Mouse (Mus musculus): ENCODE measurements at regions not wholly inside any gene's neighbourhood (a gene's known extent, or its start where the extent isn't known, plus 50 kb on each side); places are given as distances from the start of the nearest gene placed in this dataset.

- H3K4me3 ChIP-seq (ENCODE audit: low read depth, low read length) = no peak overlapping the region
- no peaks in the 10 kb centered on the region for H3K9me3 ChIP-seq (ENCODE audit: low read length)
- no peak overlapping the region for H3K9ac ChIP-seq
- TF ChIP-seq CTCF (IDR thresholded peaks at IDR 0.05; ENCODE audit: low read depth) = no peak
- DNase-seq (no peak), ATAC-seq (no peak)
- H3K27me3 ChIP-seq (ENCODE audit: insufficient read depth, low read length) = no peaks in the 10 kb centered on the region
- H3K4me2 ChIP-seq (ENCODE audit: low read depth) = no peak overlapping the region
- H3K27ac ChIP-seq (ENCODE audit: low read depth, low read length) = no peak overlapping the region
- 19% methylated on average over 9 of the region's 9 CpGs for WGBS
- H3K4me1 ChIP-seq (ENCODE audit: insufficient read depth) = 0 out of 2 replicates have a peak, but pooled peaks cover 3% of the 10 kb centered on the region
- no peaks in the 10 kb centered on the region for H3K36me3 ChIP-seq (ENCODE audit: insufficient read depth)
Measured at GRCm38 (mm10) chr1:75905699-75906470, 359.8 kb downstream of the Slc4a3 start.

- ATAC-seq = no peak
- Histone ChIP-seq H3K27ac (ENCODE audit: low read depth, low read length) (no peak overlapping the region), H3K9me3 (ENCODE audit: low read length) (no peaks in the 10 kb centered on the region), H3K4me3 (ENCODE audit: low read depth, low read length) (no peak overlapping the region), H3K27me3 (ENCODE audit: insufficient read depth, low read length) (no peaks in the 10 kb centered on the region), H3K9ac (no peak overlapping the region), H3K4me1 (ENCODE audit: insufficient read depth) (no peaks in the 10 kb centered on the region), H3K4me2 (ENCODE audit: low read depth) (no peak overlapping the region), H3K36me3 (ENCODE audit: insufficient read depth) (no peaks in the 10 kb centered on the region)
- no peak for TF ChIP-seq CTCF (IDR thresholded peaks at IDR 0.05; ENCODE audit: low read depth)
- 93% methylated on average over 2 of the region's 2 CpGs for WGBS
- DNase-seq = no peak
Measured at GRCm38 (mm10) chr1:75915311-75915710, 369.2 kb downstream of the Slc4a3 start.

DNA sequence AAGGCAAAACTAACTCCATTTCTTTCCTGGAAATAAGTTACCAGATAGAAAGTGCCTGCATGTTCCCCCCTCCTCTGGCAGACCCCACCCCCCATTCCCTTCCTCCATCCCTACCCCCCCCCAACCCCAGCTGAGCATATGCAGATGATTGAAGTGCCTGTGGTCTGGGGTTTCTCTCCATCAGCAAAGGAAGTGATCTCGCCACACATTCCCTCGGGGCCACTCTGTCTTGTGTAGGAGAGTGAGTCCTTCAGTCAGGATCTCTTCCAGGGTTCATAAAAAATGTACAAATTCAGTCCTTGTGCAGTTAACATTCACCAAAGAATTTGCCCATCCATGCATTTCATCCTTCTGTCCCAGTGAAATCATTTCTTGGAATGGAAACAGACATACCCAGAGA is 370.1 kb downstream of the Slc4a3 start:
- Histone ChIP-seq H3K4me3 (ENCODE audit: low read depth, low read length) (no peak overlapping the region), H3K36me3 (ENCODE audit: insufficient read depth) (no peaks in the 10 kb centered on the region), H3K9me3 (ENCODE audit: low read length) (no peaks in the 10 kb centered on the region), H3K9ac (no peak overlapping the region), H3K27ac (ENCODE audit: low read depth, low read length) (no peak overlapping the region), H3K4me1 (ENCODE audit: insufficient read depth) (no peaks in the 10 kb centered on the region), H3K4me2 (ENCODE audit: low read depth) (no peak overlapping the region), H3K27me3 (ENCODE audit: insufficient read depth, low read length) (no peaks in the 10 kb centered on the region)
- TF ChIP-seq CTCF (IDR thresholded peaks at IDR 0.05; ENCODE audit: low read depth) = no peak
- DNase-seq = no peak
- ATAC-seq = no peak
- WGBS = 64% methylated on average over 2 of the region's 2 CpGs

GRCm38 (mm10) chr1:75919134-75919533 is 373.1 kb downstream of the Slc4a3 start:
- H3K4me2 ChIP-seq (ENCODE audit: low read depth) = no peak overlapping the region
- no peak overlapping the region for H3K9ac ChIP-seq
- H3K27me3 ChIP-seq (ENCODE audit: insufficient read depth, low read length) = no peaks in the 10 kb centered on the region
- ATAC-seq (no peak), DNase-seq (no peak)
- H3K27ac ChIP-seq (ENCODE audit: low read depth, low read length) = no peak overlapping the region
- WGBS = 82% methylated on average over 2 of the region's 2 CpGs
- no peaks in the 10 kb centered on the region for H3K36me3 ChIP-seq (ENCODE audit: insufficient read depth)
- no peaks in the 10 kb centered on the region for H3K9me3 ChIP-seq (ENCODE audit: low read length)
- H3K4me3 ChIP-seq (ENCODE audit: low read depth, low read length) = no peak overlapping the region
- no peaks in the 10 kb centered on the region for H3K4me1 ChIP-seq (ENCODE audit: insufficient read depth)
- TF ChIP-seq CTCF (IDR thresholded peaks at IDR 0.05; ENCODE audit: low read depth) = no peak

- Histone ChIP-seq H3K9me3 (ENCODE audit: low read length) (no peaks in the 10 kb centered on the region), H3K4me1 (ENCODE audit: insufficient read depth) (0 out of 2 replicates have a peak, but pooled peaks cover 6% of the 10 kb centered on the region)
- no peak for DNase-seq
Measured at GRCm38 (mm10) chr1:75925046-75925445, 379.0 kb downstream of the Slc4a3 start.

DNA sequence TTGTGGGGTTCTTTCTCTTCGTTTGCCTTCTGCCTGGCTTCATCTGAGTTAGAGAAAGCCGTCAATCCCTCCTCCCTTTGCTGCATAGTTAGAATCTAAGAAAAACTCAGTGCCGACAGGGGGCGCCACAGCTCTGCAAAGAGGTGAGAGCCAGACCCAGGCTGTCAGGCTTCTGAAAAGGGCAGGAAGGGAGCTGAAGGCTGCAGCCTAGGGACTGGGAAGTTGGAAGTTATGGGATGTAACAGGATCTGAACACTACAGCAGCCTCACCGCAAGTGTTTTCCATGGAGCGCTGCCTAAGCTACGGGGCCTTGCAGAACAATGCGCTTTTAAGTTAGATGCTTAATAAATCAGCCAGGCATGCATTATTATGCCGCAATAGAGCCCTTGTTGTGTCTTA is 379.7 kb downstream of the Slc4a3 start:
- peak; percentile 92 for TF ChIP-seq CTCF (IDR thresholded peaks at IDR 0.05; ENCODE audit: low read depth)
- Histone ChIP-seq H3K4me2 (ENCODE audit: low read depth) (peak overlapping the region; percentile 11), H3K36me3 (ENCODE audit: insufficient read depth) (no peaks in the 10 kb centered on the region), H3K4me3 (ENCODE audit: low read depth, low read length) (no peak overlapping the region), H3K27me3 (ENCODE audit: insufficient read depth, low read length) (no peaks in the 10 kb centered on the region), H3K4me1 (ENCODE audit: insufficient read depth) (0 out of 2 replicates have a peak, but pooled peaks cover 6% of the 10 kb centered on the region), H3K9me3 (ENCODE audit: low read length) (no peaks in the 10 kb centered on the region), H3K9ac (no peak overlapping the region), H3K27ac (ENCODE audit: low read depth, low read length) (no peak overlapping the region)
- ATAC-seq (peak; percentile 96), DNase-seq (peak; percentile 96)
- 6% methylated on average over 9 of the region's 9 CpGs for WGBS

More at GRCm38 (mm10) chr1:75925046-75925445, 379.0 kb downstream of the Slc4a3 start:
- H3K27ac ChIP-seq (ENCODE audit: low read depth, low read length) = no peak overlapping the region
- no peak for ATAC-seq
- no peak overlapping the region for H3K9ac ChIP-seq
- TF ChIP-seq CTCF (IDR thresholded peaks at IDR 0.05; ENCODE audit: low read depth) = no peak
- no peak overlapping the region for H3K4me3 ChIP-seq (ENCODE audit: low read depth, low read length)
- no peaks in the 10 kb centered on the region for H3K36me3 ChIP-seq (ENCODE audit: insufficient read depth)
- WGBS = 64% methylated on average over 8 of the region's 8 CpGs
- H3K4me2 ChIP-seq (ENCODE audit: low read depth) = no peak overlapping the region
- no peaks in the 10 kb centered on the region for H3K27me3 ChIP-seq (ENCODE audit: insufficient read depth, low read length)

DNA sequence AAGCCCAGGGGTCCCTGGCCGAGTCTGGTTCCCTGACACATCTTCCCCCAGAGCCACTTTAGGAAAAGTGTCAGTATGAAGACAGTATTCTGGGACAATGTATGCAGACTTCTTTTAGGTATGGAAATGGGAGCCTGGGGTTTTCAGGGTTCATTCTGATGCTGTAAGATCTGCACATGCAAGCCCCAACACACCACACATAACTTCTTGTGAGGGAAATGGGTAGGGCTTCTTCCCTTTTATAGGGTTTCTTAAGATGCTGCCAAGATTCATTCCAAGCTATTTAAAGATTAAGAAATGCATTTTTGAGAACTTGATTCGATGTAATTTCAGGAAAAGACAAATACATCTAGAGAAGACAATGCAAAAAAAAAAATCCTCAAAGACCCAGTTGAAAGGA is 385.8 kb downstream of the Slc4a3 start:
- no peak overlapping the region for H3K27ac ChIP-seq (ENCODE audit: low read depth, low read length)
- DNase-seq (no peak), ATAC-seq (no peak)
- H3K4me1 ChIP-seq (ENCODE audit: insufficient read depth) = no peaks in the 10 kb centered on the region
- no peaks in the 10 kb centered on the region for H3K27me3 ChIP-seq (ENCODE audit: insufficient read depth, low read length)
- 57% methylated on average over 2 of the region's 2 CpGs for WGBS
- H3K36me3 ChIP-seq (ENCODE audit: insufficient read depth) = no peaks in the 10 kb centered on the region
- no peak overlapping the region for H3K4me2 ChIP-seq (ENCODE audit: low read depth)
- H3K4me3 ChIP-seq (ENCODE audit: low read depth, low read length) = no peak overlapping the region
- H3K9me3 ChIP-seq (ENCODE audit: low read length) = no peaks in the 10 kb centered on the region
- no peak overlapping the region for H3K9ac ChIP-seq
- no peak for TF ChIP-seq CTCF (IDR thresholded peaks at IDR 0.05; ENCODE audit: low read depth)

Measured in forebrain, postnatal 0 days (tissue).